Mouse (Mus musculus) heart, embryonic 11.5 days (tissue): ENCODE measurements around the gene Disp1. TPM values are rescaled to one million over a fixed set of nuclear protein-coding genes. Genes with fewer than 3 reads are reported as not detected.
A peak's percentile ranks its signal among the peaks of the same experiment; 100 is the strongest.

ENCODE experiments used
- ATAC-seq: fragments of 200-750 bp; cut with Nextera tagmentation; replicated peaks from 2 replicates; pipeline ENCODE4 v1.8.0; 2017; ENCODE audit warnings: moderate library complexity; ENCODE audit not compliant: insufficient number of reproducible peaks, low FRiP score, low TSS enrichment
- H3K27ac ChIP-seq: fragments of 300-500 bp; sonication (generic); 2 replicates; pipeline ENCODE4 v1.5.1; 2014; ENCODE audit warnings: mild to moderate bottlenecking, low read depth, low read length
- H3K27me3 ChIP-seq: fragments of 300-500 bp; sonication (generic); 2 replicates; pipeline ENCODE4 v1.6.1; 2014; ENCODE audit warnings: mild to moderate bottlenecking, low read length, mixed read lengths; ENCODE audit not compliant: control insufficient read depth, insufficient read depth
- H3K36me3 ChIP-seq: fragments of 300-500 bp; sonication (generic); 2 replicates; pipeline ENCODE4 v1.6.1; 2014; ENCODE audit warnings: mild to moderate bottlenecking, low read length, moderate library complexity, mixed read lengths; ENCODE audit not compliant: control insufficient read depth, insufficient read depth
- H3K4me1 ChIP-seq: fragments of 300-500 bp; sonication (generic); 2 replicates; pipeline ENCODE4 v1.6.1; 2014; ENCODE audit warnings: low read length; ENCODE audit not compliant: control insufficient read depth, insufficient read depth
- H3K4me2 ChIP-seq: fragments of 300-500 bp; sonication (generic); 2 replicates; pipeline ENCODE4 v1.6.1; 2014; ENCODE audit warnings: mild to moderate bottlenecking, moderate library complexity
- H3K4me3 ChIP-seq: fragments of 300-500 bp; sonication (generic); 2 replicates; pipeline ENCODE4 v1.5.1; 2014; ENCODE audit warnings: low read depth, low read length
- H3K9ac ChIP-seq: fragments of 300-500 bp; sonication (generic); 2 replicates; pipeline ENCODE4 v1.6.1; 2014; ENCODE audit warnings: mild to moderate bottlenecking, low read depth, low read length, moderate library complexity
- H3K9me3 ChIP-seq: fragments of 300-500 bp; sonication (generic); replicated peaks from 2 replicates; pipeline ENCODE4 v1.6.1; 2016; ENCODE audit warnings: low read length; ENCODE audit not compliant: control insufficient read depth
- WGBS: fragments of 180-500 bp; shearing (Covaris S2); extraction: QIAGEN DNeasy Blood & Tissue Kit; methylation state at CpG from one replicate; pipeline ENCODE4 v1.1.7; 2014; ENCODE audit not compliant: insufficient replicate concordance; 5-methylcytosine and 5-hydroxymethylcytosine counted together
- polyA plus RNA-seq: library from polyadenylated mRNA; unstranded; fragments of >200 nt; fragmentation: Nextera tagmentation; extraction: Ambion mirVana; gene quantifications from 2 replicates; pipeline ENCODE4 v1.2.1, GENCODE M21; 2014

The Disp1 gene
- polyA plus RNA-seq, 1 experiment from 2014 or later: 12.6 TPM

DNA sequence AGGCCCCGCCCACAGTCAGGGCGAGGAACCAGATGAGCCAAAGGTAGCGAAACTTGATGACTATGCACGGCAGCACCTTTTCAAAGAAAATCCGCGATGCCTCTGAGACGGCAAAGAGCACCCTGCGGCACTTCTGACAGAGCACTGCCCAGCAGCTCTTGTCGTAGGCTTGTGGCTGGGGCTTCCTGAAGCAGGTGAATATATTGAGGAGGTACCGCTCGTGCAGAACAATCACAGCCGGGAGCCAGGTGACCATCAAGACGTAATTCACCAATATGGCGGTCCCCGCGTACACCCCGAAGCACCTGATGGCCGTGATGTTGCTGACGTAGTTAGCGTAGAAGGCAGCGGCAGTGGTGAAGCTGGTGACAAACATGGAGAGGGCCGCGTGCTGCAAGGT, 132.7 kb downstream of the Disp1 start:
- no peak for ATAC-seq
- H3K27ac ChIP-seq: no peak overlapping the region
- no peak overlapping the region for H3K4me3 ChIP-seq
- 97% methylated on average over 23 of the region's 23 CpGs for whole genome bisulfite sequencing
- H3K4me1 ChIP-seq: peaks cover 19% of the 10 kb centered on the region
- no peaks in the 10 kb centered on the region for H3K9me3 ChIP-seq
- H3K4me2 ChIP-seq: no peak overlapping the region
- peaks cover 32% of the 10 kb centered on the region for H3K36me3 ChIP-seq
- H3K9ac ChIP-seq: no peak overlapping the region
- no peaks in the 10 kb centered on the region for H3K27me3 ChIP-seq

DNA sequence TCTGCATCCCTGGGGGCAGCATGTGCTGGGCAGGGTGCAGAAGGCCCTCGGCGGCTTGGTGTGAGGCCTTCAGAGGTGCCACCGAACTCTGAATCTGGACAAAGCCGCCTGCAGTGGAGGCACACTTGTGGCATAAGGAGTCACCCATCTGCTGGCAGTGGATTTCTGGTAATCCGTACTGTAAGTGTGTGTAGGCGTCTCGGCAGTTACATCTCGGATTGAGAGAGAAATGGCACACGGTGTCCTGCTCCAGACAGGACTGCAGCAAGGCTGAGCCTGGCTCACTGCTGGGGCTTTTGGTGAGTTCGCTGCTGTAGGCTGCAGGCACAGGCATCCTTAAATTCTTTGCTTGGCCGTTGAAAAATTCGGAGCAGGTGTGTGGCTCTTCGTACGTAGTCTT, 134.5 kb downstream of the Disp1 start:
- Histone ChIP-seq H3K36me3 (peaks cover 32% of the 10 kb centered on the region), H3K27ac (no peak overlapping the region), H3K4me3 (no peak overlapping the region), H3K27me3 (no peaks in the 10 kb centered on the region), H3K4me2 (no peak overlapping the region), H3K9ac (no peak overlapping the region), H3K9me3 (no peaks in the 10 kb centered on the region), H3K4me1 (peaks cover 16% of the 10 kb centered on the region)
- WGBS: 91% methylated on average over 14 of the region's 14 CpGs
- ATAC-seq: no peak

DNA sequence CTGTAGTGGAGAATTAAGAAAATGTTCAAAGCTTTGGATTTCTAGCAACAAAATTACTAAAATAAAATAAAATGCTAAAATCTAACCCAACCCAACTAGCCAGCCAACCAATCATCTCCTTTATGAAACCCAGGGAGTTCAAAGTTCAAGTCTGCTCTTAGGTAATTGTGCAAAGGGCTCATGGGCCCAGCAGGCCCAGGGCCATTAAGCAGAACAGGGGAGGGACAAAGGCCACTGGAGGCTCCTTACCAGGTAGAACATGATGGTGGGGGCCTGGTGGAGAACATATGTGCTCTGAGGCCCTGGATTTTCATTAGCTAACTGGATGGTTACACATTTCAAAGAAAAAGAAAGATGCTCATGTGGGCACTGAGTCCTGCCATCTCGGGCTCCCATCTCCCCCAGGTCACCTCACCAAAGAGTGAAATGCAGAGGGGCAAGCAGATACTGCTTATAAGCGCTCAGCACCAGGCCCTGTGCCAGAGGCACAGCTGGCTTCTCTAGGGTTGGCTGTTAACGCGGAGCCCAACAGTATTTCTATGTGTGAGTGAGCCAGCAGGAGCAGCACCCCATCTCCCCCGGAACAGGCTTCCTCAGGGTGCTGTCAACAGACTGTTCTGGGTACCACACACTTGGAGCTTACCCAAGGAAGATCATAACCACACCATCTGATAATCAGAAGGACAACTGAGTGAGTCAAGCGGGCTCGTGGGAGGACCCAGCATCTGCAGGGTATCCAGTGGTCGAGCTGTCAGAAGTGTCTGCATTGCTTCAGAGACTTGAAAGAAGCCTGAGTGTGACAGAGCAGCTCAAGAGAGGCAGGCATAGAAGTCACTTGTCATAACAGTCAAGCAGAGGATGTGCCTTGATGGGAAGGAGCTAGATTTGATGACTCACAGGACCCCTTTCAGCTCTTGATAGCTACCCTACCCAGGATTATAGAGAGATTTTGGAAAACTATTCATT, 137.0 kb downstream of the Disp1 start:
- no peak for ATAC-seq
- Histone ChIP-seq H3K4me3 (no peak overlapping the region), H3K9me3 (no peaks in the 10 kb centered on the region), H3K27ac (no peak overlapping the region), H3K9ac (no peak overlapping the region), H3K4me1 (peaks cover 10% of the 10 kb centered on the region), H3K4me2 (no peak overlapping the region), H3K36me3 (peaks cover 30% of the 10 kb centered on the region), H3K27me3 (no peaks in the 10 kb centered on the region)
- 56% methylated on average over 8 of the region's 8 CpGs for WGBS

DNA sequence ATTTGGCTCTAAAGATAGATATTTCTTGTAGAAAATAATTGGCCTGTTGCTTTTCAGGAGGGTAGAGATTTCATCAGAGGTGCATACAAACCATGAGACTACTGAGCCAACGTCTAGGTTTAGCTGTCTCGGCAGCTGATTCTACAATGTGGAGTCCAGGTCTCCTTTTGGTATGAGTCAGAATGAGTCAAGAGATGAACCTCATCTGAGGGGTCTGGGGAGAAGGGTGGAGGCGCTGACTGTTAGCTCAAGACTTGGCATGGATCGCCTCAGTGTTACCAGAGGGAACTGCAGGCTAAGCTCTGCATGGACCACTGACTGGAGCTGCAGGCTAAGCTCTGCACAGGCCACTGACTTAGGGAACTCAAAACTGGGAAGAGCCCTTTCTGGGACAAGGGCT, 138.9 kb downstream of the Disp1 start:
- no peak overlapping the region for H3K27ac ChIP-seq

DNA sequence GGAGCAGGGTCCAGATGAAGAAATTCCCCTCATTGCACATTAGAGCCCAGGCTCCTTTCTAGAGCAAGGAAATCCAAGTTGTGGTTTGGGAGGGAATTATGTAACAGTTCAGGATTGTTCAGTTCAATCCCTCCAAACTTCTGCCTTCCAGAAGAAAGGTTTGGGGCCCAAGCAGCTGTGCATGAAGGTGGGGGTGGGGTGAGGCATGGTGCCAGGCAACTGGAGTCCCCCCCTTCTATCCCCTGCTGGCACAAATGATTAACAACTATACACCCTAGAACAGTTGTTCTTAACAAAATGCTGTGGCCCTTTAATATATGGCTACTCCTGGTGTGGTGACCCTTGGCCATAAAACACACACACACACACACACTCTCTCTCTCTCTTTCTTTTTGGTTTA, 140.2 kb downstream of the Disp1 start:
- H3K4me1 ChIP-seq: peaks cover 13% of the 10 kb centered on the region
- no peak overlapping the region for H3K4me3 ChIP-seq
- H3K27ac ChIP-seq: no peak overlapping the region
- no peak for ATAC-seq
- no peak overlapping the region for H3K4me2 ChIP-seq
- no peaks in the 10 kb centered on the region for H3K9me3 ChIP-seq
- H3K9ac ChIP-seq: no peak overlapping the region
- H3K36me3 ChIP-seq: 0 out of 2 replicates have a peak, but pooled peaks cover 3% of the 10 kb centered on the region
- no peaks in the 10 kb centered on the region for H3K27me3 ChIP-seq

More for the DNA sequence above, 138.9 kb downstream of the Disp1 start:
- H3K27me3 ChIP-seq: no peaks in the 10 kb centered on the region
- H3K36me3 ChIP-seq: peaks cover 14% of the 10 kb centered on the region; the same call in 1 of the 2 replicates
- no peak for ATAC-seq
- 78% methylated on average over 4 of the region's 4 CpGs for WGBS
- peaks cover 13% of the 10 kb centered on the region for H3K4me1 ChIP-seq
- H3K4me3 ChIP-seq: no peak overlapping the region
- H3K9me3 ChIP-seq: no peaks in the 10 kb centered on the region
- no peak overlapping the region for H3K9ac ChIP-seq
- H3K4me2 ChIP-seq: no peak overlapping the region

DNA sequence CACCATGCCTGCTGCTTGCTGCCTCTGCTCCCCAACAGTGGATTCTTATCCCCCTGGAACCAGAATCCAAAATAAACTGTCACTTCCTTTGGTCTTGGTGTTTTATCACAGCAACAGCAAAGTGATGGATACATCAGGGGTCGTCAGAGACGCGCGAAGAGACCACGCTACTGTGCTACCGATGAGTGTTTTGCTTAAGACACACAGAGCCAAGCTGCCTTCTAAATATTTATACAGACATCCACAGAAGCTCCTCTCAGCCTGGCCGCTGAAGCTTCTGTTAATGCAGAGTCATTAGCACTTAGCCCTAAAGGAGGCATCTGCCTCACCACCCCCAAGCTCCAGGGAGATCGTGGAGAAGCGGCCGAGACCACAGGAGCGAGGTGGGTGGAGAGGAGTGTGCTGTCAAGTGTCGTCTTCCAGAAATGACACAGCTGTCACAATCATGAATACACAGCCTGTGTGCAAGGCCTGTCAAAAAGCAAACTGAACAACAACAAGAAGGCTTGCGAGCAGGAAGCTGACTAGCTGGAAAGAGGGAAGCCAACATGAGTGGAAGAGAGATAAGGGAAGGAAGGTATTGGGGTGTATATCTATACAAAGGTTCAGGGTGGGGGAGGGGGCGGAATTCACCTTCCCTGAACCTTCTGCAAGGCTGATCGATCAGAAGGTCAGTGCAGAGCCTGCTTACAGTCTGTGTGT, 146.1 kb downstream of the Disp1 start:
- no peaks in the 10 kb centered on the region for H3K27me3 ChIP-seq
- no peak overlapping the region for H3K4me3 ChIP-seq
- no peaks in the 10 kb centered on the region for H3K36me3 ChIP-seq
- H3K4me2 ChIP-seq: peak overlapping the region; percentile 42
- ATAC-seq: no peak
- no peaks in the 10 kb centered on the region for H3K9me3 ChIP-seq
- H3K4me1 ChIP-seq: peaks cover 13% of the 10 kb centered on the region
- H3K9ac ChIP-seq: 0 out of 2 replicates have a peak overlapping the region, but pooled peaks have one; percentile 34
- no peak overlapping the region for H3K27ac ChIP-seq
- 28% methylated on average over 15 of the region's 15 CpGs for WGBS

DNA sequence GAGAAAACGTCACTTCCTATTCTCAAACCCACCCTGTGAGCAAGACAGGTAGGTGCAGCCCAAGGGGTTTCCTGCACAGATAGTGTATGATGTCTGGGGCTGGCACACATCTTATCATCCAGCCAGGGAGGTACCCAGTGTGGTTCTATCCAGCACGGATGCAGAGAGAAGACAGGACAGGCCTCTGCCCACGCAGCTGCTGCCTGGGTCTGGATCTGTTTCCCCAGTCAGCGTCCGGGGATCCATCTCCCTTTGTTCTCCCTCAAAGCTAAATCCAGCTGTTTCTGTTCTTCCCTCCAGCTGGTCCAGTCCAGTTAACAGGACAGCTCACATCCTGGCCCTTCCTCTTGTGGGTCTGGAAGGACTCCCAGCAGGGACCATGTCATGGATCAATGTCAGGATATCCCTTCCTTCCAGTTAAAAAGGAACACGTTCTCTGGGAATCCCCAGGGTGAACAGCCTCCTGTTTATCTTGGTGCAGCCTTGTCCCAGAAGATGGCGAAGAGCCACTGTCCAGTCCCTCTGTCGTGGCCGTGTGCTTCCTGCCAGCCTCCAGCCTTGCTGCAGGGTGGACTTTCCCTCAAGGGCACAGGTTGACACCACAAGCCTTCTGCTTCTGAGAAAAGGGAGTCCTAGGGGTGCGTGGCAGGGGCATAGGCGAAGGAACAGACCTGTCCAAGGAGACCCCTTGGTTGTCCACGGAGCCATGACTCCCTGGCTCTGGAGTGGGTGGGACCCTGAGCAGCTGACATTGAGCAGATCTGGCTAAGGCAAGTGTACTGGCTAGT, 148.9 kb downstream of the Disp1 start:
- Histone ChIP-seq H3K36me3 (no peaks in the 10 kb centered on the region), H3K9ac (no peak overlapping the region), H3K4me3 (no peak overlapping the region), H3K4me1 (peaks cover 10% of the 10 kb centered on the region), H3K27ac (no peak overlapping the region), H3K9me3 (no peaks in the 10 kb centered on the region), H3K4me2 (no peak overlapping the region), H3K27me3 (no peaks in the 10 kb centered on the region)
- 0 out of 2 replicates have a peak, but pooled peaks have one; percentile 31 for ATAC-seq
- WGBS: 60% methylated on average over 12 of the region's 12 CpGs

DNA sequence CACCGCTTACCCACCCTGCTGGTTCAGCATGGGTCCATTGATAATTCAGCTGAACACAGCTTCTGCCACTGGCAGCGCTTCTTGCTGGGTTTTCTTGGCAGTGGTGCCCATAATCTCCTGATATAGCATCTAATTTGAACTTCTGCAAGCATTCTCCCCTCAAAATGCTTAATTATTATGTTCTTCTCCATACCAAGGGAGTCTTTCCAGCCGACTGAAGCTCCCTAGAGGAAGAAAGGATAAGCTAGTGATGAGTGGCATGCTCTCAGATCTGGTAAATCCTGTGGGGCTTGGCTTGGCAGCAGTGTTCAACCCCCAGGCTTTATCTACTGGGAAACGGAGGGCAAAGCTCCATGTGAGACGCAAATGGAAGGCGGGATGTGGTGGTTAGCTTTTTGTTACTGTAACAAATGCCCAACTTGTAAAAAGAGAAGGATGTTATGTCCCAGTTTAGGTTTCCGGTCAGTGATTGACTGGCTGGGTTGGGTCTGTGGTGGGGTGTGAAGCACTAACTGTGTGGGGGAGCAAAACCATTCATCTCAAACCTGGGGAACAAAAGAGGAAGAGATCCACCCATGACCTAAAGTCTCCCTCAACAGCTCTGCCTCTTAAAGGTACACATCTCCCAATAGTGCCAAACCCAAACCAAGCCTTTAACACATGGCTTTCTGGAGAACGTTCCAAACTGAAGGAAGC, 151.2 kb downstream of the Disp1 start:
- Histone ChIP-seq H3K9ac (no peak overlapping the region), H3K4me2 (no peak overlapping the region), H3K27ac (no peak overlapping the region), H3K36me3 (no peaks in the 10 kb centered on the region), H3K4me1 (peaks cover 3% of the 10 kb centered on the region), H3K9me3 (no peaks in the 10 kb centered on the region), H3K4me3 (no peak overlapping the region), H3K27me3 (no peaks in the 10 kb centered on the region)
- 71% methylated on average over 8 of the region's 8 CpGs for WGBS
- no peak for ATAC-seq
